In the genomic region with DNA sequence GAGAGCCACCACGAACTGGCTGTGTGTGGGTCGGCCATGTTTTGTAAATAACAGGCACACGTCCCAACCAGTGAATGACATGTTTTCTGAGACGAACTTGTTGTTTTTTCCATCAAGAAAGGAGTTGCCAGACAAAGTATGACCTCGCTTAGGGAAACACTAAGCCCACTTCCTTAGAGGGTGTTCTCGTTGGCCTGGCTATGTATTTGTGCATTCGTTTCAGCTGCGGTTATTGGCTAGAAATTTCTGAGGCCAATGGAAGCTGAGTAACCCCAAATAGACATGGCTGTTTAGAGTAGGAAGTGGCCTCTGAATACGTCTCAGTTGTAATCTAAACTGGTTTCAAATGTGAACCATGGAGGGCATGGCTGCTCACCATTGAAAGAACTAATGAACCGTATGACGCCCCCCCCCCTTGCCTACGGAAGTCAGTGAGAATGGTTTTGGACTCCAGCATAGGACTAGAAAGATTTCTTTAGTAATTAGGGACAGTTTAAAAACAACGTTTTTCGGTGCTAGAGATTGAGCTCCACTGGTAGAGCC, we compare ENCODE assay signal across 19 mouse cellular contexts.
A peak's percentile ranks its signal among the peaks of the same experiment; 100 is the strongest.
DNase-seq lines count a peak whose midpoint lies in the region; ATAC-seq and TF ChIP-seq lines count a peak whose summit lies in the region.
"Had no signal": no experiment of that assay in that cellular context is flagged by ENCODE, and none has a peak within 500 bp of the region (broad histone marks: within the 10 kb centered on the region; RNA-seq: fewer than 3 reads in every experiment).

No protein-coding gene starts in this region.

- no peaks in the 10 kb centered on the region for H3K27me3 ChIP-seq in forebrain, embryonic 15.5 days
- no peaks in the 10 kb centered on the region for H3K27me3 ChIP-seq in forebrain, embryonic 12.5 days
- no peaks in the 10 kb centered on the region for H3K27me3 ChIP-seq in kidney, postnatal 0 days (ENCODE audit: insufficient read depth, low read length)

- no peak overlapping the region for H3K9ac ChIP-seq in forebrain, embryonic 15.5 days (replicated peaks)
- no peak overlapping the region for H3K9ac ChIP-seq in forebrain, embryonic 12.5 days
- no peak overlapping the region for H3K9ac ChIP-seq in kidney, postnatal 0 days (ENCODE audit: low read depth, low read length)

- intact Hi-C loops in heart, postnatal 10 days (cut with DNase I): no loop called here
- intact Hi-C loops in left cerebral cortex, postnatal 4 days (cut with DNase I): no loop called here

- H3K4me3 ChIP-seq in forebrain, embryonic 15.5 days: no peak overlapping the region
- no peak overlapping the region for H3K4me3 ChIP-seq in forebrain, embryonic 12.5 days (replicated peaks)
- H3K4me3 ChIP-seq in kidney, postnatal 0 days (replicated peaks; ENCODE audit: low read depth, low read length): no peak overlapping the region
- H3K4me3 ChIP-seq in olfactory bulb, adult 2 months (ENCODE audit: insufficient read depth, low read depth, low read length): peak overlapping the region; percentile 13; the same call in 1 of the 2 replicates
- H3K4me3 ChIP-seq: embryonic facial prominence, embryonic 10.5 days; heart, embryonic 10.5 days had no signal

- peak; percentile 76 for DNase-seq in heart, adult 11 months
- DNase-seq in heart, postnatal 10 days: no peak
- peak; percentile 31 for DNase-seq in kidney, postnatal 0 days (ENCODE audit: low spot score)
- no peak for DNase-seq in kidney, postnatal 4 days
- no peak for DNase-seq in left cerebral cortex, postnatal 4 days
- DNase-seq: adrenal gland, postnatal 10 days; cerebellum, adult 11-12 months; cerebellum, adult 9-10 months; cerebellum, postnatal 25 days; gastrocnemius, postnatal 36 days; heart, adult 18-20 months; heart, postnatal 14 days; kidney, adult 11 months; kidney, adult 9 months had no signal

- peak; percentile 43 for ATAC-seq in forebrain, embryonic 15.5 days (replicated peaks)
- no peak for ATAC-seq in forebrain, embryonic 12.5 days (ENCODE audit: low FRiP score)
- no peak for ATAC-seq in kidney, postnatal 0 days (replicated peaks; ENCODE audit: low FRiP score, low read depth)

- no peak for TF ChIP-seq CTCF in kidney, postnatal 0 days (IDR thresholded peaks at IDR 0.05; ENCODE audit: low read depth)
- TF ChIP-seq CTCF in olfactory bulb, adult 2 months (IDR thresholded peaks at IDR 0.05; ENCODE audit: insufficient read depth, low read depth, low read length): no peak

- no peak for TF ChIP-seq POLR2A in olfactory bulb, adult 2 months (IDR thresholded peaks at IDR 0.05; ENCODE audit: insufficient read depth, low read depth, low read length)

- peaks cover 19% of the 10 kb centered on the region for H3K4me1 ChIP-seq in forebrain, embryonic 15.5 days
- peaks cover 34% of the 10 kb centered on the region for H3K4me1 ChIP-seq in forebrain, embryonic 12.5 days
- 0 out of 2 replicates have a peak, but pooled peaks cover 3% of the 10 kb centered on the region for H3K4me1 ChIP-seq in kidney, postnatal 0 days (replicated peaks; ENCODE audit: insufficient read depth, low read length)
- peaks cover 13% of the 10 kb centered on the region for H3K4me1 ChIP-seq in olfactory bulb, adult 2 months (ENCODE audit: control insufficient read depth, insufficient read depth, low read length)
- H3K4me1 ChIP-seq: heart, embryonic 10.5 days had no signal

- H3K27ac ChIP-seq in forebrain, embryonic 15.5 days (replicated peaks): no peak overlapping the region
- H3K27ac ChIP-seq in forebrain, embryonic 12.5 days: no peak overlapping the region
- H3K27ac ChIP-seq in kidney, postnatal 0 days: no peak overlapping the region
- no peak overlapping the region for H3K27ac ChIP-seq in olfactory bulb, adult 2 months (ENCODE audit: insufficient read depth, low read depth, low read length)
- H3K27ac ChIP-seq: embryonic facial prominence, embryonic 10.5 days; heart, embryonic 10.5 days had no signal

- no peaks in the 10 kb centered on the region for H3K9me3 ChIP-seq in forebrain, embryonic 15.5 days
- no peaks in the 10 kb centered on the region for H3K9me3 ChIP-seq in forebrain, embryonic 12.5 days
- no peaks in the 10 kb centered on the region for H3K9me3 ChIP-seq in kidney, postnatal 0 days (replicated peaks; ENCODE audit: low read length)
- H3K9me3 ChIP-seq: embryonic facial prominence, embryonic 10.5 days; heart, embryonic 10.5 days had no signal

- H3K36me3 ChIP-seq in forebrain, embryonic 15.5 days: no peaks in the 10 kb centered on the region
- no peaks in the 10 kb centered on the region for H3K36me3 ChIP-seq in forebrain, embryonic 12.5 days (replicated peaks)
- no peaks in the 10 kb centered on the region for H3K36me3 ChIP-seq in kidney, postnatal 0 days (ENCODE audit: insufficient read depth, low read length)
- H3K36me3 ChIP-seq: embryonic facial prominence, embryonic 10.5 days; heart, embryonic 10.5 days had no signal

- WGBS in forebrain, embryonic 15.5 days: 37% methylated on average over 14 of the region's 14 CpGs
- 59% methylated on average over 14 of the region's 14 CpGs for WGBS in forebrain, embryonic 12.5 days
- WGBS in kidney, postnatal 0 days: 54% methylated on average over 14 of the region's 14 CpGs
- 43% methylated on average over 14 of the region's 14 CpGs for WGBS in olfactory bulb, adult 2 months

- H3K4me2 ChIP-seq in forebrain, embryonic 15.5 days (replicated peaks): no peak overlapping the region
- H3K4me2 ChIP-seq in forebrain, embryonic 12.5 days: no peak overlapping the region
- H3K4me2 ChIP-seq in kidney, postnatal 0 days (ENCODE audit: low read length): no peak overlapping the region

Comparison
In these comparisons a context has a peak if more than half of its experiments do, and no peak if none do; other contexts are left out.
1. DNase-seq: peak in heart, adult 11 months (single experiment) and kidney, postnatal 0 days (single experiment); none in heart, postnatal 10 days (0 of 2), kidney, postnatal 4 days (0 of 2) and left cerebral cortex, postnatal 4 days (single experiment).